ENCODE assay signal across 9 mouse cellular contexts in genomic region chrX:56649549-56650354, GRCm38 (mm10). TPM values are rescaled to one million over a fixed set of nuclear protein-coding genes. Genes with fewer than 3 reads are reported as not detected.
DNase-seq lines count a peak whose midpoint lies in the region; ATAC-seq and TF ChIP-seq lines count a peak whose summit lies in the region.
"Had no signal": no experiment of that assay in that cellular context is flagged by ENCODE, and none has a peak within 500 bp of the region (broad histone marks: within the 10 kb centered on the region; RNA-seq: fewer than 3 reads in every experiment).

No protein-coding gene starts in this region.

- peaks cover 25% of the 10 kb centered on the region for H3K27me3 ChIP-seq in Patski
- no peaks in the 10 kb centered on the region for H3K27me3 ChIP-seq in midbrain, embryonic 16.5 days (ENCODE audit: control insufficient read depth, insufficient read depth, low read depth, low read length)
- H3K27me3 ChIP-seq: limb, embryonic 12.5 days had no signal

- in situ Hi-C loops in Patski (cut with MboI; ENCODE audit: low pct_unique_long_range_greater_than_20kb), result loop anchor here (10.0 kb wide), 1 partner anchor 195 kb away; no protein-coding TSS in a partner anchor

- no peak overlapping the region for H3K4me2 ChIP-seq in midbrain, embryonic 16.5 days (ENCODE audit: low read length)
- H3K4me2 ChIP-seq: limb, embryonic 12.5 days had no signal

- H3K4me1 ChIP-seq in midbrain, embryonic 16.5 days (ENCODE audit: control insufficient read depth, insufficient read depth, low read length), result no peaks in the 10 kb centered on the region
- H3K4me1 ChIP-seq: limb, embryonic 12.5 days had no signal

- CTCF ChIA-PET in Patski (lab: Charles Lee), result interaction anchor here (0.7 to 2.5 kb wide), 15 partner anchors 9 to 191 kb away, joined by 3 to 10 read pairs (median 5); no protein-coding TSS in a partner anchor

- DNase-seq in left cerebral cortex, adult 2 months (ENCODE audit: extremely low spot score in 1 of 2, low spot score in 2 of 2), result no peak
- no peak for DNase-seq in left cerebral cortex, postnatal 4 days
- DNase-seq in Patski (ENCODE audit: low read depth, low spot score), result no peak
- DNase-seq in embryo, embryonic 10.5 days (ENCODE audit: low spot score), result peak; percentile 63
- DNase-seq in gastrocnemius, adult 8-10 months (ENCODE audit: low spot score in 2 of 2), result no peak
- DNase-seq in T-cell, adult 2 months (ENCODE audit: low spot score), result no peak
- DNase-seq: thymus, postnatal 14 days had no signal

- no peak overlapping the region for H3K4me3 ChIP-seq in left cerebral cortex, adult 2 months
- no peak overlapping the region for H3K4me3 ChIP-seq in midbrain, embryonic 16.5 days (ENCODE audit: low read depth, low read length)
- H3K4me3 ChIP-seq: limb, embryonic 12.5 days had no signal

- no peak for ATAC-seq in Patski
- peak; percentile 39; the same call in 1 of the 2 replicates for ATAC-seq in midbrain, embryonic 16.5 days

- peak; percentile 69 for TF ChIP-seq CTCF in left cerebral cortex, adult 2 months (IDR thresholded peaks at IDR 0.05)
- peak; percentile 59 for TF ChIP-seq CTCF in Patski (IDR thresholded peaks at IDR 0.05)

- no peak overlapping the region for H3K27ac ChIP-seq in left cerebral cortex, adult 2 months
- no peak overlapping the region for H3K27ac ChIP-seq in midbrain, embryonic 16.5 days (ENCODE audit: low read length)
- H3K27ac ChIP-seq: limb, embryonic 12.5 days had no signal

- no peak overlapping the region for H3K9ac ChIP-seq in midbrain, embryonic 16.5 days (ENCODE audit: low read depth, low read length)
- H3K9ac ChIP-seq: limb, embryonic 12.5 days had no signal

- H3K9me3 ChIP-seq in midbrain, embryonic 16.5 days (replicated peaks; ENCODE audit: control insufficient read depth, low read length, poor library complexity, severe bottlenecking), result no peaks in the 10 kb centered on the region
- H3K9me3 ChIP-seq: limb, embryonic 12.5 days had no signal

- intact Hi-C loops in left cerebral cortex, adult 2 months (cut with DNase I), result loop anchor here (2.0 to 10.0 kb wide), 4 partner anchors 103 to 405 kb away; partner anchors contain the start of gene Htatsf1
- intact Hi-C loops in left cerebral cortex, postnatal 4 days (cut with DNase I), result loop anchor here (2.0 to 5.0 kb wide), 2 partner anchors 145 to 188 kb away; no protein-coding TSS in a partner anchor

- WGBS in midbrain, embryonic 16.5 days, result 34% methylated on average over 7 of the region's 7 CpGs

- POLR2A ChIA-PET in Patski (lab: Charles Lee), result no interaction called here

- H3K36me3 ChIP-seq in midbrain, embryonic 16.5 days (ENCODE audit: control insufficient read depth, insufficient read depth, low read length), result no peaks in the 10 kb centered on the region
- H3K36me3 ChIP-seq: limb, embryonic 12.5 days had no signal

RNA-seq across cellular contexts. Expression of gene Slc9a6, which starts 40.2 kb away (rescaled TPM):
- total RNA-seq in left cerebral cortex, adult 2 months (2021), result 100 to 1,000 TPM; 103 to 117 TPM
- 100 to 1,000 TPM; 103 to 116 TPM for total RNA-seq in left cerebral cortex, postnatal 4 days (2021)
- 20.6 TPM for polyA plus RNA-seq in Patski (2021)
- polyA plus RNA-seq in midbrain, embryonic 16.5 days (2015; fragmentation: Nextera tagmentation; extraction: Ambion mirVana), result 82.5 and 84.0 TPM in 2 replicates
- total RNA-seq in gastrocnemius, adult 8-10 months (2022), result 10 to 100 TPM; 25.9 to 29.6 (median 27.1) TPM

RNA-seq across cellular contexts. Expression of gene Mmgt1, which starts 51.9 kb away (rescaled TPM):
- total RNA-seq in left cerebral cortex, adult 2 months (2021), result 10 to 100 TPM; 25.7 TPM
- 10 to 100 TPM; 37.0 to 37.2 TPM for total RNA-seq in left cerebral cortex, postnatal 4 days (2021)
- 24.6 TPM for polyA plus RNA-seq in Patski (2021)
- polyA plus RNA-seq in midbrain, embryonic 16.5 days (2015; fragmentation: Nextera tagmentation; extraction: Ambion mirVana), result 60.4 and 60.7 TPM in 2 replicates
- 10 to 100 TPM; 24.2 to 27.7 (median 25.8) TPM for total RNA-seq in gastrocnemius, adult 8-10 months (2022)
